Mouse (Mus musculus): ENCODE results near the gene Nup54. TPM values are rescaled to one million over a fixed set of nuclear protein-coding genes. Genes with fewer than 3 reads are reported as not detected.
A peak's percentile ranks its signal among the peaks of the same experiment; 100 is the strongest.

Gene Nup54
- 78.1 and 96.0 TPM in 2 replicates for total RNA-seq (2015)
- 75.8 and 82.2 TPM in 2 replicates for total RNA-seq (2017)

- peak; percentile 97 for ATAC-seq (replicated peaks; ENCODE audit: poor library complexity)
Observed at GRCm38 (mm10) chr5:92435025-92435584, at the start of gene Nup54. TSS of gene Nup54 (minus strand) at chr5:92435219.

GRCm38 (mm10) chr5:92472863-92473262 lies 37.8 kb upstream of the Nup54 start:
- no peak for ATAC-seq (replicated peaks; ENCODE audit: poor library complexity)

- no peak for ATAC-seq (replicated peaks; ENCODE audit: poor library complexity)
Observed at GRCm38 (mm10) chr5:92471531-92471930, 36.5 kb upstream of the Nup54 start.

GRCm38 (mm10) chr5:92469201-92470130 lies 34.4 kb upstream of the Nup54 start:
- peak; percentile 45 for ATAC-seq (replicated peaks; ENCODE audit: poor library complexity)

GRCm38 (mm10) chr5:92468234-92468633 lies 33.2 kb upstream of the Nup54 start:
- 0 out of 2 replicates have a peak, but pooled peaks have one; percentile 13 for ATAC-seq (replicated peaks; ENCODE audit: poor library complexity)

GRCm38 (mm10) chr5:92467102-92467766 lies 32.2 kb upstream of the Nup54 start:
- ATAC-seq (replicated peaks; ENCODE audit: poor library complexity) = 0 out of 2 replicates have a peak, but pooled peaks have one; percentile 12

GRCm38 (mm10) chr5:92465511-92465910 lies 30.5 kb upstream of the Nup54 start:
- no peak for ATAC-seq (replicated peaks; ENCODE audit: poor library complexity)

GRCm38 (mm10) chr5:92461321-92461720 lies 26.3 kb upstream of the Nup54 start:
- peak; percentile 74 for ATAC-seq (replicated peaks; ENCODE audit: poor library complexity)

- ATAC-seq (replicated peaks; ENCODE audit: poor library complexity) = no peak
Observed at GRCm38 (mm10) chr5:92458726-92459125, 23.7 kb upstream of the Nup54 start.

- ATAC-seq (replicated peaks; ENCODE audit: poor library complexity) = peak; percentile 71
Observed at GRCm38 (mm10) chr5:92457410-92457809, 22.4 kb upstream of the Nup54 start.

GRCm38 (mm10) chr5:92452876-92453275 lies 17.9 kb upstream of the Nup54 start:
- no peak for ATAC-seq (replicated peaks; ENCODE audit: poor library complexity)

- no peak for ATAC-seq (replicated peaks; ENCODE audit: poor library complexity)
Observed at GRCm38 (mm10) chr5:92446736-92447135, 11.7 kb upstream of the Nup54 start.

GRCm38 (mm10) chr5:92445016-92445415 lies 10.0 kb upstream of the Nup54 start:
- ATAC-seq (replicated peaks; ENCODE audit: poor library complexity) = no peak

GRCm38 (mm10) chr5:92442914-92443313 lies 7.9 kb upstream of the Nup54 start:
- no peak for ATAC-seq (replicated peaks; ENCODE audit: poor library complexity)

GRCm38 (mm10) chr5:92441494-92441893 lies 6.5 kb upstream of the Nup54 start:
- peak; percentile 97 for ATAC-seq (replicated peaks; ENCODE audit: poor library complexity)

- ATAC-seq (replicated peaks; ENCODE audit: poor library complexity) = no peak
Observed at GRCm38 (mm10) chr5:92438540-92438939, 3.5 kb upstream of the Nup54 start.

GRCm38 (mm10) chr5:92434571-92434985 lies 441 bp downstream of the Nup54 start:
- peak; percentile 23 for ATAC-seq (replicated peaks; ENCODE audit: poor library complexity)

GRCm38 (mm10) chr5:92434070-92434469 lies 949 bp downstream of the Nup54 start:
- ATAC-seq (replicated peaks; ENCODE audit: poor library complexity) = no peak

GRCm38 (mm10) chr5:92431611-92432010 lies 3.4 kb downstream of the Nup54 start:
- no peak for ATAC-seq (replicated peaks; ENCODE audit: poor library complexity)

GRCm38 (mm10) chr5:92430723-92431122 lies 4.3 kb downstream of the Nup54 start:
- no peak for ATAC-seq (replicated peaks; ENCODE audit: poor library complexity)

GRCm38 (mm10) chr5:92424126-92424525 lies 10.9 kb downstream of the Nup54 start:
- no peak for ATAC-seq (replicated peaks; ENCODE audit: poor library complexity)

Measured in megakaryocyte progenitor cell, adult 5-6 weeks (primary cell).